Mouse (Mus musculus): ENCODE results near the gene Zfp709. TPM values are rescaled to one million over a fixed set of nuclear protein-coding genes. Genes with fewer than 3 reads are reported as not detected.
"Not testable (repeated sequence)": the region's sequence is repeated elsewhere in the genome, so short reads cannot be mapped to it uniquely, and the experiment has no call there.

Zfp709 gene
- polyA plus RNA-seq, 1 experiment from 2014 or later, result 8.2 TPM

DNA sequence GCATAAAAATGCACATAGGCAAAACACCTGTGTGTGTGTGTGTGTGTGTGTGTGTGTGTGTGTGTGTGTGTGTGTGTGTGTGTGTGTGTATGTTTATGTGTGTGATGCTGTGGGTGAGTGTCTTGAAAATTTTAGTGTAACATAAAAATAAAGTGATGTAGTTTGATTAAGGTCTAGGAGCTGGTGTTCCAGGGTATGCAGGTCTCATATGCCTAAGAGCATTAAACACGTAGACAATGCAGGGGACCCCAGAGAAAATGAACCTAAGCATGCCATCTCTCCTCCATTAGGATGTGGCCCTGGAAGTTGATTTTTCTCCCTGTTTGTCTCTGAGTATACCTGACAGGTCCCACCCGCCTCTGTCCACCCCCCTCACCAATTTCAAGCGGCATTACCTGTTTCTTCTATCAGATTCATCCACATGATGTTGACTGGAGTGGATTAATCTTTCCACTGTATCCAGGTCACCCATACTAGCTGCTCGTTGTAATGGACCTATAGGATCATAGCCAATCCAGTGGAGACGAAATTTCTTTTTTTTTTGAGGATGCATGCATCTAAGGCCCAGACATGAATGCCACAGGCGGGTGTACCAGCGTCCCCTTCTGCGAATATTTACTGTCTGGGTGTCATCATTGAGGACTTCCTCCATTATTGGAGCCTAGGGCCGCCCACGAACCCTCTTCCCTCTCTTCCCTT, 25.0 kb upstream of the Zfp709 start:
- H3K27me3 ChIP-seq (ENCODE audit: control insufficient read depth, insufficient read depth, low read length); DNase-seq (ENCODE audit: low spot score); H3K4me2 ChIP-seq (replicated peaks; ENCODE audit: low read depth, low read length); H3K27ac ChIP-seq (ENCODE audit: low read depth, low read length); H3K36me3 ChIP-seq (ENCODE audit: control insufficient read depth, insufficient read depth, low read length); H3K9ac ChIP-seq (ENCODE audit: low read depth, low read length); H3K4me3 ChIP-seq (ENCODE audit: low read depth, low read length); H3K4me1 ChIP-seq (replicated peaks; ENCODE audit: control insufficient read depth, insufficient read depth, low read length); H3K9me3 ChIP-seq (ENCODE audit: control insufficient read depth, low read length): not testable (repeated sequence)
- 81% methylated on average over 7 of the region's 10 CpGs for WGBS
- ATAC-seq (ENCODE audit: low FRiP score), result peak; percentile 71

DNA sequence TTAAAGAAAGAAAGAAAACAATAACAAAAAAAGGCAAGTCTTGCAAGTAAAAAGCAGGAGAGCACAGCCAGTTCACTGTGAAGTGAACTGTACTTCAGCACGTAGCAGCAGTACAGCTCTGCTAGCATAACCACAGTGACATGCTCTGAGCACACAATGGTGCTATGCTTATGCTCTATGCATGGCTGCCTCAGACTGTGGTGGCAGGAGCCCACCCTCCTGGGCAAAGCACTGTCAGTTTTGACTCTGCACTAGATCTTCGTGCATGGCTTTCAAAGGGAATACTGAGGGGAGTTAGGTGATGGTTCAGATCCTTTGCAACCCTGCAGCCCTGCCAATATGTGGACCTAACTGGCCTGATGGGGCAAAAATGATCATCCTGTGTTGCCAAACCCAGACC, 24.5 kb upstream of the Zfp709 start:
- H3K9me3 ChIP-seq (ENCODE audit: control insufficient read depth, low read length), result not testable (repeated sequence)
- peak; percentile 76 for ATAC-seq (ENCODE audit: low FRiP score)
- 80% methylated on average over 2 of the region's 2 CpGs for WGBS

DNA sequence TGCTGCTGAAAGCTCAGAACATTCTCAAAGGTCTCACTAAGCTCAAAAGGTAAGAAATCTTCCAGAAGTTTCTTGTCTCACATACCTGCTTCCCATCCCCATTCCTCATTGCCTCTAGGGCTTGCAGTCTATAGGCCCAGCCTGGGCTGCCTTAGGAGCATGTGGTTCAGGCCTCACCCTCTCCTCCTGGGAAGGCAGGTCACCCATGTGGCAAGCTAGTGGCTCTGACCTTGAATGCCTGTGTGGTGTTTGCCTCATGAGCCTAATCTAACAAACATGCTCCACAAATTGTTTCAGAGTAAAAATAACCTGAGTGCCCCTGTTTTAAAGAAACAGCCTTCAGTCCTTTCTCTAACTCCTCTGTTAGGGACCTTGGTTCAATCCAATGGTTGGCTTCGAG, 20.3 kb upstream of the Zfp709 start:
- not testable (repeated sequence) for H3K27me3 ChIP-seq (ENCODE audit: control insufficient read depth, insufficient read depth, low read length); H3K27ac ChIP-seq (ENCODE audit: low read depth, low read length); H3K4me3 ChIP-seq (ENCODE audit: low read depth, low read length); DNase-seq (ENCODE audit: low spot score); H3K9me3 ChIP-seq (ENCODE audit: control insufficient read depth, low read length); H3K36me3 ChIP-seq (ENCODE audit: control insufficient read depth, insufficient read depth, low read length); H3K9ac ChIP-seq (ENCODE audit: low read depth, low read length); H3K4me2 ChIP-seq (replicated peaks; ENCODE audit: low read depth, low read length); ATAC-seq (ENCODE audit: low FRiP score); H3K4me1 ChIP-seq (replicated peaks; ENCODE audit: control insufficient read depth, insufficient read depth, low read length)
- 75% methylated on average over 1 of the region's 1 CpGs for WGBS

More for the DNA sequence above, 24.5 kb upstream of the Zfp709 start:
- DNase-seq (ENCODE audit: low spot score); H3K4me2 ChIP-seq (replicated peaks; ENCODE audit: low read depth, low read length); H3K9ac ChIP-seq (ENCODE audit: low read depth, low read length); H3K4me3 ChIP-seq (ENCODE audit: low read depth, low read length); H3K36me3 ChIP-seq (ENCODE audit: control insufficient read depth, insufficient read depth, low read length); H3K4me1 ChIP-seq (replicated peaks; ENCODE audit: control insufficient read depth, insufficient read depth, low read length); H3K27me3 ChIP-seq (ENCODE audit: control insufficient read depth, insufficient read depth, low read length); H3K27ac ChIP-seq (ENCODE audit: low read depth, low read length): not testable (repeated sequence)

DNA sequence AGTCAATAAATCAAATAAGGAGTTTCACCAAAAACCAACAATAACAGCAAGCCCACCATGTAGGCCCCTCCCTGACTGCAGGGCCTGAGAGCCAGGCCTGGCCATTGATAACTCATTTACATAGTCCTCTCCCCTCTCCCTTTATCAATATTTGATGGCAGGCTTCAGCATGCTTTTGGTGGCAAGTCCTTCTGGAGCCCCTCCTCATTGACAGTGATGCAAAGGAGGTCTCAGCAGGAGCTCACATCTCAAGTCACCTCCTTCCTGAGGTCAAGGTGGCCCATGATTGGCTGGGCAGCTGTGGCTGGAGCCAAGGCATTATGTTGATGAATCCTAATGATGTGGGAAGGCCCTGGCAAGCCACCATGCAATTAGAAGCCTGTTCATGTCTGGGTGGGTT, 19.8 kb upstream of the Zfp709 start:
- H3K9me3 ChIP-seq (ENCODE audit: control insufficient read depth, low read length); H3K4me1 ChIP-seq (replicated peaks; ENCODE audit: control insufficient read depth, insufficient read depth, low read length); H3K9ac ChIP-seq (ENCODE audit: low read depth, low read length); H3K4me3 ChIP-seq (ENCODE audit: low read depth, low read length); H3K27ac ChIP-seq (ENCODE audit: low read depth, low read length); H3K36me3 ChIP-seq (ENCODE audit: control insufficient read depth, insufficient read depth, low read length); DNase-seq (ENCODE audit: low spot score); H3K27me3 ChIP-seq (ENCODE audit: control insufficient read depth, insufficient read depth, low read length); H3K4me2 ChIP-seq (replicated peaks; ENCODE audit: low read depth, low read length); ATAC-seq (ENCODE audit: low FRiP score): not testable (repeated sequence)

DNA sequence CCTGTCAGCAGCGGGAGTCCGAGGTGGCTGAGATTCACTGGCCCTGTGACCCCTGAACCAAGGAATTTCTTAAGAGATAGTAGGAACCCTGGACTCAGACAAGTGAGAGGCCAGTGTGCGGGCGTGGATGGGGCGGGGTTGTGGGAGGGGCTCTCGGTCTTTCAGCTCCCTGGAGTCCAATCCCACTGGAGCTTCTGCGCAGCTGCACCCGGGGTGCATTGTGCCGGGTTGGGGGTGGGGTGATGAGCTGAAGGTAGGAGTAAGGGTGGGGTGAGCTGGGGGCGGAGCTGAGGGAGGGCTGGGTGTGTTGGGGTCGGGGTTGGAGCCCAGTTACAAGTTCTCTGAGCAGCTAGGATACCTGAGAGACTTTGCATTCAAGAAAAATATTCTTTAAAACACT, 18.8 kb downstream of the Zfp709 start:
- not testable (repeated sequence) for H3K4me2 ChIP-seq (replicated peaks; ENCODE audit: low read depth, low read length); H3K27me3 ChIP-seq (ENCODE audit: control insufficient read depth, insufficient read depth, low read length); DNase-seq (ENCODE audit: low spot score); H3K9ac ChIP-seq (ENCODE audit: low read depth, low read length); H3K27ac ChIP-seq (ENCODE audit: low read depth, low read length); H3K4me1 ChIP-seq (replicated peaks; ENCODE audit: control insufficient read depth, insufficient read depth, low read length); H3K4me3 ChIP-seq (ENCODE audit: low read depth, low read length); H3K9me3 ChIP-seq (ENCODE audit: control insufficient read depth, low read length); H3K36me3 ChIP-seq (ENCODE audit: control insufficient read depth, insufficient read depth, low read length); ATAC-seq (ENCODE audit: low FRiP score)
- WGBS, result 41% methylated on average over 11 of the region's 11 CpGs

DNA sequence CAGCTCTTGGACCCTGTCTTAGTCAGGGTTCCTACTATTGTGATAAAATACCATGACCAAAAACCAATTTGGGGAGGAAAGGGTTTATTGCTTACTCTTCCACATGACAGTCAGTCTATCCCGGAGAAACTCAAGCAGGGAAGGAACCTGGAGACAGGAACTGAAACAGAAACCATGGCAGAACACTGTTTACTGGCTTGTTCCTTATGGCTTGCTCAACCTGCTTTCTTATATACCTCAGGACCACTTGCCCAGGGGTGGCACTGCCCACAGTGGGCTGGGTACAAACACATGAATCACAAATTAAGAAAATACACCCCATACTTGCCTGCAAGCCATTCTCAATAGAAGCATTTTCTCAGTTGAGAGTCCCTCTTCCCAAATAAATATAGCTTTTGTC, 21.3 kb downstream of the Zfp709 start:
- 89% methylated on average over 1 of the region's 1 CpGs for WGBS
- not testable (repeated sequence) for H3K4me2 ChIP-seq (replicated peaks; ENCODE audit: low read depth, low read length); H3K27me3 ChIP-seq (ENCODE audit: control insufficient read depth, insufficient read depth, low read length); H3K9me3 ChIP-seq (ENCODE audit: control insufficient read depth, low read length); ATAC-seq (ENCODE audit: low FRiP score); H3K4me1 ChIP-seq (replicated peaks; ENCODE audit: control insufficient read depth, insufficient read depth, low read length); H3K36me3 ChIP-seq (ENCODE audit: control insufficient read depth, insufficient read depth, low read length); H3K4me3 ChIP-seq (ENCODE audit: low read depth, low read length); H3K9ac ChIP-seq (ENCODE audit: low read depth, low read length); H3K27ac ChIP-seq (ENCODE audit: low read depth, low read length); DNase-seq (ENCODE audit: low spot score)

DNA sequence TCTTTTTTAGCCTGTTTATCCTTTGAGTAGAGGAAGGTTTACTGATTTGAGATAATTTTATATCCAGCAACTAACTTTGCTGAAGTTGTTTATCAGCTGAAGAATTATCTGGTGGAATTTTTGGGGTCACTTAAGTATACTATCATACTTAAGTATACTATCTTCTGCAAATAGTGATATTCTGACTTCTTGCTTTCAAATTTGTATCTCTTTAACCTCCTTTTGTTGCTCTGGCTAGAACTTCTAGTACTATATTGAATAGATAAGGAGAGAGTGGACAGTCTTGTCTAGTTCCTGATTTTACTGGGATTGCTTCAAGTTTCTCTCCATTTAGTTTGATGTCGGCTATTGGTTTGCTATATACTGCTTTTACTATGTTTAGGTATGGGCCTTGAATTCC, 25.0 kb downstream of the Zfp709 start:
- H3K4me3 ChIP-seq (ENCODE audit: low read depth, low read length), result no peak overlapping the region
- H3K36me3 ChIP-seq (ENCODE audit: control insufficient read depth, insufficient read depth, low read length), result no peaks in the 10 kb centered on the region
- no peak for DNase-seq (ENCODE audit: low spot score)
- WGBS, result 96% methylated on average over 1 of the region's 1 CpGs
- no peak overlapping the region for H3K4me2 ChIP-seq (replicated peaks; ENCODE audit: low read depth, low read length)
- H3K9me3 ChIP-seq (ENCODE audit: control insufficient read depth, low read length), result no peaks in the 10 kb centered on the region
- no peak overlapping the region for H3K9ac ChIP-seq (ENCODE audit: low read depth, low read length)
- ATAC-seq (ENCODE audit: low FRiP score), result no peak
- H3K27me3 ChIP-seq (ENCODE audit: control insufficient read depth, insufficient read depth, low read length), result no peaks in the 10 kb centered on the region
- H3K4me1 ChIP-seq (replicated peaks; ENCODE audit: control insufficient read depth, insufficient read depth, low read length), result no peaks in the 10 kb centered on the region
- no peak overlapping the region for H3K27ac ChIP-seq (ENCODE audit: low read depth, low read length)

DNA sequence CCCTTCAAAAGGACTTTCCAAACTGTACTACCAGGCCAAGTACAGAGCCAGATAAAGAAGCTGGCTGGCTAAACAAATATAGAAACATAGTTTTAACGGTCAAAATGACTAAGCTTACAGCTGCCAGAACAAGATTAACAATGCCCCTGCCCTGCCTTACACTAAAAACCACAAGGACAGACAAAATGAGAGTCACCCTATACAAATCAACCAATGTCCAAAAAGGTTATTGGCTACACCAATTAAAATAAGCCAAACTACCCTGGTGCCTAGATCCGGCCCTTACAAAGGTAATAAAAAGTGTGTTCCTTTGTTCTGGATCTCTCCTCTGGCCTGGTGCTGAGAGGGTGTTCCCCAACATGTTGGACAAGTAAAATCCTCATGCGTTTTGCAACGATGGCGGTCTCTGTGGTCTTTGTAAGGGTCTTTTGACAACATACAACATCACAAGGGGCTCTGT, 26.0 kb downstream of the Zfp709 start:
- Histone ChIP-seq H3K36me3 (ENCODE audit: control insufficient read depth, insufficient read depth, low read length) (no peaks in the 10 kb centered on the region), H3K27ac (ENCODE audit: low read depth, low read length) (peak overlapping the region; percentile 97), H3K9ac (ENCODE audit: low read depth, low read length) (0 out of 2 replicates have a peak overlapping the region, but pooled peaks have one; percentile 21), H3K4me1 (replicated peaks; ENCODE audit: control insufficient read depth, insufficient read depth, low read length) (no peaks in the 10 kb centered on the region), H3K9me3 (ENCODE audit: control insufficient read depth, low read length) (no peaks in the 10 kb centered on the region), H3K4me2 (replicated peaks; ENCODE audit: low read depth, low read length) (0 out of 2 replicates have a peak overlapping the region, but pooled peaks have one; percentile 50), H3K4me3 (ENCODE audit: low read depth, low read length) (peak overlapping the region; percentile 59; the same call in 1 of the 2 replicates), H3K27me3 (ENCODE audit: control insufficient read depth, insufficient read depth, low read length) (no peaks in the 10 kb centered on the region)
- ATAC-seq (ENCODE audit: low FRiP score) (no peak), DNase-seq (ENCODE audit: low spot score) (no peak)
- 94% methylated on average over 5 of the region's 5 CpGs for WGBS

Measured in hindbrain, embryonic 11.5 days (tissue).